In genomic region chr1:164959787-164960385, GRCm38 (mm10) we compare ENCODE assay signal across 16 mouse cellular contexts. TPM values are rescaled to one million over a fixed set of nuclear protein-coding genes. Genes with fewer than 3 reads are reported as not detected.
DNase-seq lines count a peak whose midpoint lies in the region; ATAC-seq lines count a peak whose summit lies in the region.
"Had no signal": no experiment of that assay in that cellular context is flagged by ENCODE, and none has a peak within 500 bp of the region (broad histone marks: within the 10 kb centered on the region; RNA-seq: fewer than 3 reads in every experiment).

No protein-coding gene starts in this region.

- 42% methylated on average over 11 of the region's 11 CpGs for WGBS in hindbrain, embryonic 10.5 days
- 31% methylated on average over 11 of the region's 11 CpGs for WGBS in hindbrain, embryonic 14.5 days

- H3K27me3 ChIP-seq in hindbrain, embryonic 10.5 days (ENCODE audit: insufficient read depth, poor library complexity, severe bottlenecking), result no peaks in the 10 kb centered on the region
- H3K27me3 ChIP-seq in hindbrain, embryonic 14.5 days (ENCODE audit: control insufficient read depth, insufficient read depth, low read length), result no peaks in the 10 kb centered on the region
- H3K27me3 ChIP-seq: embryonic facial prominence, embryonic 13.5 days; hindbrain, embryonic 12.5 days had no signal

- no peak overlapping the region for H3K9ac ChIP-seq in hindbrain, embryonic 14.5 days
- H3K9ac ChIP-seq: embryonic facial prominence, embryonic 13.5 days; hindbrain, embryonic 12.5 days had no signal

- no peaks in the 10 kb centered on the region for H3K36me3 ChIP-seq in hindbrain, embryonic 10.5 days
- no peaks in the 10 kb centered on the region for H3K36me3 ChIP-seq in hindbrain, embryonic 14.5 days (replicated peaks; ENCODE audit: control insufficient read depth, insufficient read depth)
- H3K36me3 ChIP-seq: embryonic facial prominence, embryonic 13.5 days; hindbrain, embryonic 12.5 days had no signal

- 0 out of 2 replicates have a peak overlapping the region, but pooled peaks have one; percentile 40 for H3K27ac ChIP-seq in hindbrain, embryonic 10.5 days
- no peak overlapping the region for H3K27ac ChIP-seq in hindbrain, embryonic 14.5 days
- H3K27ac ChIP-seq: embryonic facial prominence, embryonic 13.5 days; hindbrain, embryonic 12.5 days had no signal

- DNase-seq in hindbrain, embryonic 10.5 days (ENCODE audit: low spot score), result no peak
- no peak for DNase-seq in hindbrain, embryonic 14.5 days (ENCODE audit: low spot score)
- peak; percentile 38 to 39 for DNase-seq in B cell, adult 2 months
- DNase-seq in spleen, postnatal 36 days (ENCODE audit: low spot score in 2 of 2), result peak; percentile 56 to 59
- DNase-seq in Muller cell, postnatal 12 days (ENCODE audit: inconsistent ontology term), result no peak
- no peak for DNase-seq in kidney, postnatal 14 days
- no peak for DNase-seq in frontal cortex, postnatal 10 days (ENCODE audit: low spot score in 2 of 2)
- DNase-seq: cerebellum, adult 9-10 months had no signal

- H3K4me2 ChIP-seq in hindbrain, embryonic 14.5 days (replicated peaks), result no peak overlapping the region
- H3K4me2 ChIP-seq: embryonic facial prominence, embryonic 13.5 days; hindbrain, embryonic 12.5 days had no signal

- no peaks in the 10 kb centered on the region for H3K9me3 ChIP-seq in hindbrain, embryonic 10.5 days
- no peaks in the 10 kb centered on the region for H3K9me3 ChIP-seq in hindbrain, embryonic 14.5 days (ENCODE audit: control insufficient read depth, low read length)
- H3K9me3 ChIP-seq: embryonic facial prominence, embryonic 13.5 days; hindbrain, embryonic 12.5 days had no signal

- ATAC-seq in hindbrain, embryonic 14.5 days (ENCODE audit: low FRiP score), result no peak
- ATAC-seq in hematopoietic stem cell, adult 5-6 weeks (replicated peaks in 1 of 2; ENCODE audit: insufficient read depth in 1 of 2, low FRiP score in 2 of 2, low TSS enrichment in 1 of 2, low read depth in 1 of 2, poor library complexity in 2 of 2, severe bottlenecking in 2 of 2), result peak; percentile 91 to 93
- ATAC-seq: forebrain, embryonic 16.5 days had no signal

- H3K4me3 ChIP-seq in hindbrain, embryonic 10.5 days, result no peak overlapping the region
- H3K4me3 ChIP-seq in hindbrain, embryonic 14.5 days (replicated peaks; ENCODE audit: low read length), result no peak overlapping the region
- H3K4me3 ChIP-seq: embryonic facial prominence, embryonic 13.5 days; hindbrain, embryonic 12.5 days had no signal

- peaks cover 10% of the 10 kb centered on the region; the same call in 1 of the 2 replicates for H3K4me1 ChIP-seq in hindbrain, embryonic 10.5 days (replicated peaks)
- H3K4me1 ChIP-seq in hindbrain, embryonic 14.5 days (replicated peaks; ENCODE audit: control insufficient read depth, insufficient read depth, low read length), result no peaks in the 10 kb centered on the region
- H3K4me1 ChIP-seq: embryonic facial prominence, embryonic 13.5 days had no signal

RNA-seq across cellular contexts. Expression of gene Xcl1, which starts 24.6 kb away (rescaled TPM):
- not detected in 2 replicates for polyA plus RNA-seq in hindbrain, embryonic 10.5 days (2016; fragmentation: Nextera tagmentation; extraction: Ambion mirVana)
- polyA plus RNA-seq in hindbrain, embryonic 14.5 days (2014; fragmentation: Nextera tagmentation; extraction: Ambion mirVana), result not detected in 2 replicates
- total RNA-seq in hematopoietic stem cell, adult 5-6 weeks (2017), result 9.3 and 10.4 TPM in 2 replicates
- total RNA-seq: heart, adult 8-10 months had no signal
- polyA plus RNA-seq: C2C12; embryonic facial prominence, embryonic 13.5 days; forebrain, embryonic 16.5 days; hindbrain, embryonic 12.5 days; kidney, embryonic 14.5 days; limb, embryonic 14.5 days had no signal

Comparison
In these comparisons a context has a peak if more than half of its experiments do, and no peak if none do; other contexts are left out.
1. DNase-seq: peak in B cell, adult 2 months (2 of 2) and spleen, postnatal 36 days (2 of 2); none in hindbrain, embryonic 10.5 days (single experiment), hindbrain, embryonic 14.5 days (single experiment), Muller cell, postnatal 12 days (single experiment), kidney, postnatal 14 days (single experiment) and frontal cortex, postnatal 10 days (0 of 2).